Mouse (Mus musculus): ENCODE data around the gene Col24a1.
"Not testable (repeated sequence)": the region's sequence is repeated elsewhere in the genome, so short reads cannot be mapped to it uniquely, and the experiment has no call there.

Gene Col24a1

GRCm38 (mm10) chr3:145356865-145357487, 64.7 kb downstream of the Col24a1 start:
- no peak for DNase-seq

GRCm38 (mm10) chr3:145365227-145365626, 73.0 kb downstream of the Col24a1 start:
- peak; percentile 18 for DNase-seq

GRCm38 (mm10) chr3:145367176-145367717, 75.0 kb downstream of the Col24a1 start:
- DNase-seq, result no peak

- DNase-seq, result no peak
These were observed 84.0 kb downstream of the Col24a1 start for GRCm38 (mm10) chr3:145376298-145376697.

GRCm38 (mm10) chr3:145383095-145383494, 90.8 kb downstream of the Col24a1 start:
- no peak for DNase-seq

GRCm38 (mm10) chr3:145386434-145386833, 94.2 kb downstream of the Col24a1 start:
- no peak for DNase-seq

GRCm38 (mm10) chr3:145390681-145391080, 98.4 kb downstream of the Col24a1 start:
- no peak for DNase-seq

GRCm38 (mm10) chr3:145391986-145392659, 99.9 kb downstream of the Col24a1 start:
- no peak for DNase-seq

- no peak for DNase-seq
These were observed 106.9 kb downstream of the Col24a1 start for GRCm38 (mm10) chr3:145399173-145399572.

GRCm38 (mm10) chr3:145402257-145402656, 110.0 kb downstream of the Col24a1 start:
- no peak for DNase-seq

GRCm38 (mm10) chr3:145402994-145403393, 110.7 kb downstream of the Col24a1 start:
- DNase-seq, result no peak

GRCm38 (mm10) chr3:145408045-145408444, 115.8 kb downstream of the Col24a1 start:
- peak; percentile 41 for DNase-seq

GRCm38 (mm10) chr3:145412137-145412536, 119.9 kb downstream of the Col24a1 start:
- no peak for DNase-seq

- no peak for DNase-seq
These were observed 122.1 kb downstream of the Col24a1 start for GRCm38 (mm10) chr3:145414362-145414761.

GRCm38 (mm10) chr3:145417809-145418208, 125.5 kb downstream of the Col24a1 start:
- DNase-seq, result no peak

- no peak for DNase-seq
These were observed 128.1 kb downstream of the Col24a1 start for GRCm38 (mm10) chr3:145420421-145420820.

- DNase-seq, result no peak
These were observed 129.8 kb downstream of the Col24a1 start for GRCm38 (mm10) chr3:145422044-145422443.

GRCm38 (mm10) chr3:145438352-145438751, 146.1 kb downstream of the Col24a1 start:
- peak; percentile 21 for DNase-seq

- DNase-seq, result no peak
These were observed 146.8 kb downstream of the Col24a1 start for GRCm38 (mm10) chr3:145439086-145439485.

- DNase-seq, result no peak
These were observed 148.7 kb downstream of the Col24a1 start for GRCm38 (mm10) chr3:145440993-145441392.

GRCm38 (mm10) chr3:145442268-145442667, 150.0 kb downstream of the Col24a1 start:
- peak; percentile 61 for DNase-seq

- not testable (repeated sequence) for DNase-seq
These were observed 150.9 kb downstream of the Col24a1 start for GRCm38 (mm10) chr3:145443167-145443566.

- DNase-seq, result no peak
These were observed 164.8 kb downstream of the Col24a1 start for GRCm38 (mm10) chr3:145457039-145457438.

GRCm38 (mm10) chr3:145462351-145462750, 170.1 kb downstream of the Col24a1 start:
- DNase-seq, result no peak
